27 mouse cellular contexts compared by ENCODE assay signal in the genomic region with DNA sequence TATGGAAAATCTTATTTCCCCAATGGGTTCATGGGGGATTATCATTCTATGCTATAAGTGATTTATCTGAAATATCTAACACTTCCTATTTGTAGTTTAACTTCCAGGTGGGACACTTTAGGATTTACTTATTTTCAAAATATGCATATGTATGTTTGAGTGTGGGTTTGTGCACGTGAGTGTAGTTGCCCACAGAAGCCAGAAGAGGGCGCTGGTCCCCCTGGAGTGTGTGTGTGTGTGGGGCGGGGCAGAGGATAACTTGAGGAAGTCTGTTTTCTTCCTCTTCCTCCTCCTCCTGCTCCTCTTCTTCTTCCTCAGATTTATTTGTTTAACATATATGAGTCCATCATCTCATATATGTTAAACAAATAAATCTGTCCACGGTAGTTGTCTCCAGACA. TPM values are rescaled to one million over a fixed set of nuclear protein-coding genes. Genes with fewer than 3 reads are reported as not detected.
DNase-seq lines count a peak whose midpoint lies in the region; ATAC-seq and TF ChIP-seq lines count a peak whose summit lies in the region.
"Had no signal": no experiment of that assay in that cellular context is flagged by ENCODE, and none has a peak within 500 bp of the region (broad histone marks: within the 10 kb centered on the region; RNA-seq: fewer than 3 reads in every experiment).

No protein-coding gene starts in this region.

- no peak overlapping the region for H3K9ac ChIP-seq in hindbrain, postnatal 0 days (replicated peaks; ENCODE audit: low read length)
- H3K9ac ChIP-seq in hindbrain, embryonic 16.5 days (ENCODE audit: low read depth, low read length), result no peak overlapping the region
- H3K9ac ChIP-seq in midbrain, postnatal 0 days (replicated peaks; ENCODE audit: low read length, poor library complexity, severe bottlenecking), result no peak overlapping the region
- no peak overlapping the region for H3K9ac ChIP-seq in midbrain, embryonic 11.5 days (ENCODE audit: low read length)
- H3K9ac ChIP-seq in lung, postnatal 0 days (replicated peaks; ENCODE audit: low read depth), result no peak overlapping the region
- H3K9ac ChIP-seq: limb, embryonic 15.5 days; midbrain, embryonic 15.5 days had no signal

- TF ChIP-seq EP300 in lung, postnatal 0 days (IDR thresholded peaks at IDR 0.05), result no peak

- no peak for ATAC-seq in hindbrain, postnatal 0 days
- ATAC-seq in hindbrain, embryonic 16.5 days, result no peak
- no peak for ATAC-seq in midbrain, postnatal 0 days (ENCODE audit: low FRiP score)
- no peak for ATAC-seq in midbrain, embryonic 11.5 days (ENCODE audit: low FRiP score)
- ATAC-seq in Patski, result no peak
- no peak for ATAC-seq in lung, postnatal 0 days
- ATAC-seq: forebrain, embryonic 14.5 days; midbrain, embryonic 15.5 days had no signal

- DNase-seq in hindbrain, postnatal 0 days (ENCODE audit: low spot score), result no peak
- DNase-seq in midbrain, postnatal 0 days (ENCODE audit: low spot score), result no peak
- no peak for DNase-seq in midbrain, embryonic 11.5 days (ENCODE audit: low spot score, missing footprints)
- no peak for DNase-seq in Patski (ENCODE audit: low read depth, low spot score)
- DNase-seq in frontal cortex, adult 2 months (ENCODE audit: extremely low spot score in 1 of 2, low spot score in 1 of 2), result no peak
- no peak for DNase-seq in lung, postnatal 0 days (ENCODE audit: low spot score)
- DNase-seq: adrenal gland, adult 2 months; cerebellum, adult 18-20 months; kidney, postnatal 14 days; retina, postnatal 1 day; right cerebral cortex, postnatal 4 days; thymus, adult 2 months had no signal

- H3K9me3 ChIP-seq in hindbrain, postnatal 0 days (ENCODE audit: low read length), result no peaks in the 10 kb centered on the region
- no peaks in the 10 kb centered on the region for H3K9me3 ChIP-seq in hindbrain, embryonic 16.5 days (ENCODE audit: control insufficient read depth, low read length)
- no peaks in the 10 kb centered on the region for H3K9me3 ChIP-seq in midbrain, postnatal 0 days (ENCODE audit: low read length)
- H3K9me3 ChIP-seq in midbrain, embryonic 11.5 days (ENCODE audit: control insufficient read depth, low read length), result no peaks in the 10 kb centered on the region
- no peaks in the 10 kb centered on the region for H3K9me3 ChIP-seq in lung, postnatal 0 days (ENCODE audit: low read length)
- H3K9me3 ChIP-seq: hindbrain, embryonic 10.5 days; limb, embryonic 15.5 days; midbrain, embryonic 15.5 days had no signal

- H3K27me3 ChIP-seq in hindbrain, postnatal 0 days (ENCODE audit: insufficient read depth, low read length), result no peaks in the 10 kb centered on the region
- no peaks in the 10 kb centered on the region for H3K27me3 ChIP-seq in hindbrain, embryonic 16.5 days (replicated peaks; ENCODE audit: control insufficient read depth, insufficient read depth, low read length)
- no peaks in the 10 kb centered on the region for H3K27me3 ChIP-seq in midbrain, postnatal 0 days (ENCODE audit: insufficient read depth, low read length)
- no peaks in the 10 kb centered on the region for H3K27me3 ChIP-seq in midbrain, embryonic 11.5 days (ENCODE audit: control insufficient read depth, insufficient read depth, low read length)
- peaks cover 33% of the 10 kb centered on the region for H3K27me3 ChIP-seq in Patski
- H3K27me3 ChIP-seq in lung, postnatal 0 days (replicated peaks; ENCODE audit: insufficient read depth, low read length), result no peaks in the 10 kb centered on the region
- H3K27me3 ChIP-seq: limb, embryonic 15.5 days; midbrain, embryonic 15.5 days had no signal

- TF ChIP-seq CTCF in hindbrain, postnatal 0 days (IDR thresholded peaks at IDR 0.05; ENCODE audit: low read depth), result peak; percentile 16; the same call in 1 of the 2 replicates
- 0 out of 2 replicates have a peak, but pooled peaks have one; percentile 12 for TF ChIP-seq CTCF in midbrain, postnatal 0 days (IDR thresholded peaks at IDR 0.05)
- peak; percentile 27 for TF ChIP-seq CTCF in Patski (IDR thresholded peaks at IDR 0.05)
- TF ChIP-seq CTCF in lung, postnatal 0 days (IDR thresholded peaks at IDR 0.05), result no peak; the same call in 1 of the 2 replicates

- POLR2A ChIA-PET in Patski (lab: Charles Lee), result no interaction called here

- in situ Hi-C loops in Patski (cut with MboI; ENCODE audit: low pct_unique_long_range_greater_than_20kb), result no loop called here

- CTCF ChIA-PET in Patski (lab: Charles Lee), result no interaction called here

- no peak overlapping the region for H3K4me2 ChIP-seq in hindbrain, postnatal 0 days (ENCODE audit: low read depth, low read length)
- no peak overlapping the region for H3K4me2 ChIP-seq in hindbrain, embryonic 16.5 days (ENCODE audit: low read length)
- H3K4me2 ChIP-seq in midbrain, postnatal 0 days (ENCODE audit: low read depth, low read length, poor library complexity, severe bottlenecking), result no peak overlapping the region
- H3K4me2 ChIP-seq in midbrain, embryonic 11.5 days, result no peak overlapping the region
- no peak overlapping the region for H3K4me2 ChIP-seq in lung, postnatal 0 days (replicated peaks; ENCODE audit: low read depth, low read length)
- H3K4me2 ChIP-seq: limb, embryonic 15.5 days; midbrain, embryonic 15.5 days had no signal

- WGBS in hindbrain, postnatal 0 days, result 72% methylated on average over 4 of the region's 4 CpGs
- 77% methylated on average over 4 of the region's 4 CpGs for WGBS in hindbrain, embryonic 16.5 days
- WGBS in midbrain, postnatal 0 days, result 72% methylated on average over 4 of the region's 4 CpGs
- WGBS in midbrain, embryonic 11.5 days, result 69% methylated on average over 4 of the region's 4 CpGs
- WGBS in lung, postnatal 0 days, result 70% methylated on average over 4 of the region's 4 CpGs

- no peaks in the 10 kb centered on the region for H3K4me1 ChIP-seq in hindbrain, postnatal 0 days (ENCODE audit: insufficient read depth, low read length)
- H3K4me1 ChIP-seq in hindbrain, embryonic 16.5 days (ENCODE audit: control insufficient read depth, insufficient read depth, low read depth, low read length), result no peaks in the 10 kb centered on the region
- H3K4me1 ChIP-seq in midbrain, postnatal 0 days (ENCODE audit: insufficient read depth, low read length), result no peaks in the 10 kb centered on the region
- no peaks in the 10 kb centered on the region for H3K4me1 ChIP-seq in midbrain, embryonic 11.5 days (ENCODE audit: control insufficient read depth, insufficient read depth, low read length)
- H3K4me1 ChIP-seq in lung, postnatal 0 days (ENCODE audit: insufficient read depth, low read depth, low read length), result no peaks in the 10 kb centered on the region
- H3K4me1 ChIP-seq: limb, embryonic 15.5 days; midbrain, embryonic 15.5 days had no signal

- no peaks in the 10 kb centered on the region for H3K36me3 ChIP-seq in hindbrain, postnatal 0 days (ENCODE audit: insufficient read depth, low read length)
- H3K36me3 ChIP-seq in hindbrain, embryonic 16.5 days (ENCODE audit: control insufficient read depth, insufficient read depth, low read length), result no peaks in the 10 kb centered on the region
- no peaks in the 10 kb centered on the region for H3K36me3 ChIP-seq in midbrain, postnatal 0 days (ENCODE audit: insufficient read depth, low read length)
- H3K36me3 ChIP-seq in midbrain, embryonic 11.5 days (ENCODE audit: control insufficient read depth, insufficient read depth, low read length), result no peaks in the 10 kb centered on the region
- H3K36me3 ChIP-seq in lung, postnatal 0 days (ENCODE audit: insufficient read depth, low read length), result no peaks in the 10 kb centered on the region
- H3K36me3 ChIP-seq: hindbrain, embryonic 10.5 days; limb, embryonic 15.5 days; midbrain, embryonic 15.5 days had no signal

- no peak overlapping the region for H3K27ac ChIP-seq in hindbrain, postnatal 0 days
- H3K27ac ChIP-seq in hindbrain, embryonic 16.5 days (ENCODE audit: low read depth, low read length), result no peak overlapping the region
- H3K27ac ChIP-seq in midbrain, postnatal 0 days (ENCODE audit: low read depth, low read length), result no peak overlapping the region
- no peak overlapping the region for H3K27ac ChIP-seq in midbrain, embryonic 11.5 days (ENCODE audit: low read depth, low read length)
- no peak overlapping the region for H3K27ac ChIP-seq in lung, postnatal 0 days (ENCODE audit: low read length)
- H3K27ac ChIP-seq: hindbrain, embryonic 10.5 days; limb, embryonic 15.5 days; midbrain, embryonic 15.5 days had no signal

- no peak overlapping the region for H3K4me3 ChIP-seq in hindbrain, postnatal 0 days (ENCODE audit: low read length)
- no peak overlapping the region for H3K4me3 ChIP-seq in hindbrain, embryonic 16.5 days (ENCODE audit: low read length)
- H3K4me3 ChIP-seq in midbrain, postnatal 0 days (ENCODE audit: low read depth, low read length), result no peak overlapping the region
- no peak overlapping the region for H3K4me3 ChIP-seq in midbrain, embryonic 11.5 days (ENCODE audit: low read depth, low read length)
- H3K4me3 ChIP-seq in lung, postnatal 0 days (ENCODE audit: low read depth, low read length), result no peak overlapping the region
- H3K4me3 ChIP-seq: erythroblast, embryonic 14.5 days; hindbrain, embryonic 10.5 days; limb, embryonic 15.5 days; midbrain, embryonic 15.5 days had no signal

RNA-seq across cellular contexts. Expression of gene Krt222, which starts 12.3 kb away (rescaled TPM):
- total RNA-seq in hindbrain, postnatal 0 days (2014; rRNA removed), result 9.0 and 10.7 TPM in 2 replicates
- polyA plus RNA-seq in hindbrain, postnatal 0 days (2015; fragmentation: Nextera tagmentation; extraction: Ambion mirVana), result 12.8 and 12.9 TPM in 2 replicates
- polyA plus RNA-seq in hindbrain, embryonic 16.5 days (2015; fragmentation: Nextera tagmentation; extraction: Ambion mirVana), result 10.9 and 14.3 TPM in 2 replicates
- 10.6 and 11.6 TPM in 2 replicates for total RNA-seq in midbrain, postnatal 0 days (2014; rRNA removed)
- 13.6 and 14.4 TPM in 2 replicates for polyA plus RNA-seq in midbrain, postnatal 0 days (2015; fragmentation: Nextera tagmentation; extraction: Ambion mirVana)
- polyA plus RNA-seq in midbrain, embryonic 11.5 days (2014; fragmentation: Nextera tagmentation; extraction: Ambion mirVana), result 0.40 and 0.68 TPM in 2 replicates
- polyA plus RNA-seq in Patski (2021), result 0.14 TPM
- 21.4 and 22.9 TPM in 2 replicates for polyA plus RNA-seq in frontal cortex, adult 2 months (2012; rRNA removed)
- 0.40 and 0.44 TPM in 2 replicates for polyA plus RNA-seq in lung, postnatal 0 days (2015; fragmentation: Nextera tagmentation; extraction: Ambion mirVana)
- total RNA-seq: common myeloid progenitor, adult 5-6 weeks; granulocyte monocyte progenitor cell, adult 5-6 weeks; megakaryocyte progenitor cell, adult 5-6 weeks had no signal

RNA-seq across cellular contexts. Expression of gene Smarce1, which starts 25.4 kb away (rescaled TPM):
- 60.6 and 66.7 TPM in 2 replicates for total RNA-seq in hindbrain, postnatal 0 days (2014; rRNA removed)
- 186 and 188 TPM in 2 replicates for polyA plus RNA-seq in hindbrain, postnatal 0 days (2015; fragmentation: Nextera tagmentation; extraction: Ambion mirVana)
- polyA plus RNA-seq in hindbrain, embryonic 16.5 days (2015; fragmentation: Nextera tagmentation; extraction: Ambion mirVana), result 225 and 246 TPM in 2 replicates
- total RNA-seq in midbrain, postnatal 0 days (2014; rRNA removed), result 94.9 and 116 TPM in 2 replicates
- 170 and 184 TPM in 2 replicates for polyA plus RNA-seq in midbrain, postnatal 0 days (2015; fragmentation: Nextera tagmentation; extraction: Ambion mirVana)
- 184 and 194 TPM in 2 replicates for polyA plus RNA-seq in midbrain, embryonic 11.5 days (2014; fragmentation: Nextera tagmentation; extraction: Ambion mirVana)
- 135 TPM for polyA plus RNA-seq in Patski (2021)
- polyA plus RNA-seq in frontal cortex, adult 2 months (2012; rRNA removed), result 93.5 and 97.6 TPM in 2 replicates
- polyA plus RNA-seq in lung, postnatal 0 days (2015; fragmentation: Nextera tagmentation; extraction: Ambion mirVana), result 133 and 136 TPM in 2 replicates

RNA-seq across cellular contexts. Expression of gene Krt24, which starts 28.8 kb away (rescaled TPM):
- total RNA-seq in hindbrain, postnatal 0 days (2014; rRNA removed), result not detected in 2 replicates
- polyA plus RNA-seq in hindbrain, postnatal 0 days (2015; fragmentation: Nextera tagmentation; extraction: Ambion mirVana), result 0.23 and 0.32 TPM in 2 replicates
- 0.08 TPM in 1 of 2 replicates, not detected in the other for polyA plus RNA-seq in hindbrain, embryonic 16.5 days (2015; fragmentation: Nextera tagmentation; extraction: Ambion mirVana)
- not detected in 2 replicates for total RNA-seq in midbrain, postnatal 0 days (2014; rRNA removed)
- polyA plus RNA-seq in midbrain, postnatal 0 days (2015; fragmentation: Nextera tagmentation; extraction: Ambion mirVana), result 0.07 and 0.21 TPM in 2 replicates
- not detected in 2 replicates for polyA plus RNA-seq in midbrain, embryonic 11.5 days (2014; fragmentation: Nextera tagmentation; extraction: Ambion mirVana)
- not detected for polyA plus RNA-seq in Patski (2021)
- not detected in 2 replicates for polyA plus RNA-seq in frontal cortex, adult 2 months (2012; rRNA removed)
- not detected in 2 replicates for polyA plus RNA-seq in lung, postnatal 0 days (2015; fragmentation: Nextera tagmentation; extraction: Ambion mirVana)
- total RNA-seq: adrenal gland, adult 2 months; common myeloid progenitor, adult 5-6 weeks; granulocyte monocyte progenitor cell, adult 5-6 weeks; layer of hippocampus, postnatal 10 days; left cerebral cortex, postnatal 14 days; megakaryocyte progenitor cell, adult 5-6 weeks had no signal
- polyA plus RNA-seq: adrenal gland, adult 2 months; erythroblast, embryonic 14.5 days; forebrain, embryonic 14.5 days; heart, embryonic 16.5 days; hindbrain, embryonic 10.5 days; intestine, embryonic 14.5 days; lung, embryonic 16.5 days; midbrain, embryonic 15.5 days; urinary bladder, adult 2 months had no signal
